Mouse (Mus musculus) liver, adult (tissue): ENCODE measurements around the gene Aldh1a2.

Source experiments
- GATA4 ChIP-seq: IDR thresholded peaks from 2 replicates; pipeline ENCODE4 v1.6.1; 2014; ENCODE audit warnings: mild to moderate bottlenecking, low read length; ENCODE audit not compliant: insufficient replicate concordance

The Aldh1a2 gene

GRCm38 (mm10) chr9:71241515-71242411, 26.2 kb downstream of the Aldh1a2 start:
- TF ChIP-seq GATA4 = no peak

- TF ChIP-seq GATA4 = no peak
These were observed 26.8 kb downstream of the Aldh1a2 start for GRCm38 (mm10) chr9:71242412-71242781.

GRCm38 (mm10) chr9:71254380-71254779, 38.8 kb downstream of the Aldh1a2 start:
- no peak for TF ChIP-seq GATA4

GRCm38 (mm10) chr9:71262711-71263110, 47.1 kb downstream of the Aldh1a2 start:
- TF ChIP-seq GATA4 = no peak

- TF ChIP-seq GATA4 = no peak
These were observed 54.1 kb downstream of the Aldh1a2 start for GRCm38 (mm10) chr9:71269711-71270110.

- TF ChIP-seq GATA4 = no peak
These were observed 54.6 kb downstream of the Aldh1a2 start for GRCm38 (mm10) chr9:71270205-71270604.

GRCm38 (mm10) chr9:71276149-71276721, 60.6 kb downstream of the Aldh1a2 start:
- TF ChIP-seq GATA4 = no peak

GRCm38 (mm10) chr9:71278741-71279140, 63.2 kb downstream of the Aldh1a2 start:
- no peak for TF ChIP-seq GATA4

- TF ChIP-seq GATA4 = no peak
These were observed 67.6 kb downstream of the Aldh1a2 start for GRCm38 (mm10) chr9:71283156-71283555.

GRCm38 (mm10) chr9:71285231-71285630, 69.6 kb downstream of the Aldh1a2 start:
- TF ChIP-seq GATA4 = no peak

- no peak for TF ChIP-seq GATA4
These were observed 70.8 kb downstream of the Aldh1a2 start for GRCm38 (mm10) chr9:71286420-71286819.

GRCm38 (mm10) chr9:71288738-71289137, 73.1 kb downstream of the Aldh1a2 start:
- no peak for TF ChIP-seq GATA4

- TF ChIP-seq GATA4 = no peak
These were observed 74.2 kb downstream of the Aldh1a2 start for GRCm38 (mm10) chr9:71289810-71290209.

- TF ChIP-seq GATA4 = no peak
These were observed 75.1 kb downstream of the Aldh1a2 start for GRCm38 (mm10) chr9:71290730-71291129.

- TF ChIP-seq GATA4 = no peak
These were observed 79.9 kb downstream of the Aldh1a2 start for GRCm38 (mm10) chr9:71295501-71295900.

- TF ChIP-seq GATA4 = no peak
These were observed 88.0 kb downstream of the Aldh1a2 start for GRCm38 (mm10) chr9:71303594-71303993.

GRCm38 (mm10) chr9:71307106-71307789, 91.7 kb downstream of the Aldh1a2 start:
- TF ChIP-seq GATA4 = no peak

GRCm38 (mm10) chr9:71315960-71316359, 100.4 kb downstream of the Aldh1a2 start:
- TF ChIP-seq GATA4 = no peak
